Mouse (Mus musculus): Measurements from ENCODE around the gene S100a16.

GRCm38 (mm10) chr3:90515242-90515641 lies 21.8 kb upstream of the S100a16 start:
- TF ChIP-seq CTCF (IDR thresholded peaks at IDR 0.05; ENCODE audit: low read depth, low read length) (no peak), POLR2A (IDR thresholded peaks at IDR 0.05; ENCODE audit: extremely low read depth, insufficient read depth, low read length) (no peak)
